Mouse (Mus musculus) heart, embryonic 11.5 days (tissue): ENCODE measurements around the gene Osbpl11. TPM values are rescaled to one million over a fixed set of nuclear protein-coding genes. Genes with fewer than 3 reads are reported as not detected.
"Not testable (repeated sequence)": the region's sequence is repeated elsewhere in the genome, so short reads cannot be mapped to it uniquely, and the experiment has no call there.

Experiments used
- ATAC-seq: fragments of 200-750 bp; cut with Nextera tagmentation; replicated peaks from 2 replicates; pipeline ENCODE4 v1.8.0; 2017; ENCODE audit warnings: moderate library complexity; ENCODE audit not compliant: insufficient number of reproducible peaks, low FRiP score, low TSS enrichment
- H3K27ac ChIP-seq: fragments of 300-500 bp; sonication (generic); 2 replicates; pipeline ENCODE4 v1.5.1; 2014; ENCODE audit warnings: mild to moderate bottlenecking, low read depth, low read length
- H3K27me3 ChIP-seq: fragments of 300-500 bp; sonication (generic); 2 replicates; pipeline ENCODE4 v1.6.1; 2014; ENCODE audit warnings: mild to moderate bottlenecking, low read length, mixed read lengths; ENCODE audit not compliant: control insufficient read depth, insufficient read depth
- H3K36me3 ChIP-seq: fragments of 300-500 bp; sonication (generic); 2 replicates; pipeline ENCODE4 v1.6.1; 2014; ENCODE audit warnings: mild to moderate bottlenecking, low read length, moderate library complexity, mixed read lengths; ENCODE audit not compliant: control insufficient read depth, insufficient read depth
- H3K4me1 ChIP-seq: fragments of 300-500 bp; sonication (generic); 2 replicates; pipeline ENCODE4 v1.6.1; 2014; ENCODE audit warnings: low read length; ENCODE audit not compliant: control insufficient read depth, insufficient read depth
- H3K4me2 ChIP-seq: fragments of 300-500 bp; sonication (generic); 2 replicates; pipeline ENCODE4 v1.6.1; 2014; ENCODE audit warnings: mild to moderate bottlenecking, moderate library complexity
- H3K4me3 ChIP-seq: fragments of 300-500 bp; sonication (generic); 2 replicates; pipeline ENCODE4 v1.5.1; 2014; ENCODE audit warnings: low read depth, low read length
- H3K9ac ChIP-seq: fragments of 300-500 bp; sonication (generic); 2 replicates; pipeline ENCODE4 v1.6.1; 2014; ENCODE audit warnings: mild to moderate bottlenecking, low read depth, low read length, moderate library complexity
- H3K9me3 ChIP-seq: fragments of 300-500 bp; sonication (generic); replicated peaks from 2 replicates; pipeline ENCODE4 v1.6.1; 2016; ENCODE audit warnings: low read length; ENCODE audit not compliant: control insufficient read depth
- WGBS: fragments of 180-500 bp; shearing (Covaris S2); extraction: QIAGEN DNeasy Blood & Tissue Kit; methylation state at CpG from one replicate; pipeline ENCODE4 v1.1.7; 2014; ENCODE audit not compliant: insufficient replicate concordance; 5-methylcytosine and 5-hydroxymethylcytosine counted together
- polyA plus RNA-seq: library from polyadenylated mRNA; unstranded; fragments of >200 nt; fragmentation: Nextera tagmentation; extraction: Ambion mirVana; gene quantifications from 2 replicates; pipeline ENCODE4 v1.2.1, GENCODE M21; 2014

Gene Osbpl11
- polyA plus RNA-seq, 1 experiment from 2014 or later: 15.1 TPM

- H3K9me3 ChIP-seq: no peaks in the 10 kb centered on the region
- no peaks in the 10 kb centered on the region for H3K27me3 ChIP-seq
- no peaks in the 10 kb centered on the region for H3K36me3 ChIP-seq
- H3K4me1 ChIP-seq: no peaks in the 10 kb centered on the region
- H3K4me3 ChIP-seq: no peak overlapping the region
- ATAC-seq: no peak
- H3K27ac ChIP-seq: no peak overlapping the region
- WGBS: 65% methylated on average over 9 of the region's 9 CpGs
- no peak overlapping the region for H3K9ac ChIP-seq
- no peak overlapping the region for H3K4me2 ChIP-seq
These were observed 13.9 kb upstream of the Osbpl11 start for GRCm38 (mm10) chr16:33170716-33171587.

- no peaks in the 10 kb centered on the region for H3K27me3 ChIP-seq
- no peak overlapping the region for H3K4me3 ChIP-seq
- no peak overlapping the region for H3K27ac ChIP-seq
- ATAC-seq: no peak
- WGBS: 75% methylated on average over 6 of the region's 6 CpGs
- no peaks in the 10 kb centered on the region for H3K9me3 ChIP-seq
- no peaks in the 10 kb centered on the region for H3K4me1 ChIP-seq
- no peak overlapping the region for H3K9ac ChIP-seq
- H3K36me3 ChIP-seq: no peaks in the 10 kb centered on the region
- no peak overlapping the region for H3K4me2 ChIP-seq
These were observed 13.1 kb upstream of the Osbpl11 start for GRCm38 (mm10) chr16:33171800-33172199.

- Histone ChIP-seq H3K27ac (no peak overlapping the region), H3K4me3 (no peak overlapping the region), H3K27me3 (no peaks in the 10 kb centered on the region), H3K4me2 (no peak overlapping the region), H3K9me3 (no peaks in the 10 kb centered on the region), H3K36me3 (no peaks in the 10 kb centered on the region), H3K4me1 (peaks cover under 1% of the 10 kb centered on the region; the same call in 1 of the 2 replicates), H3K9ac (no peak overlapping the region)
- 72% methylated on average over 5 of the region's 5 CpGs for WGBS
- no peak for ATAC-seq
These were observed 11.7 kb upstream of the Osbpl11 start for GRCm38 (mm10) chr16:33173151-33173550.

GRCm38 (mm10) chr16:33174695-33175094 lies 10.2 kb upstream of the Osbpl11 start:
- H3K27me3 ChIP-seq: no peaks in the 10 kb centered on the region
- no peaks in the 10 kb centered on the region for H3K9me3 ChIP-seq
- H3K4me2 ChIP-seq: no peak overlapping the region
- H3K9ac ChIP-seq: no peak overlapping the region
- H3K4me3 ChIP-seq: no peak overlapping the region
- H3K36me3 ChIP-seq: no peaks in the 10 kb centered on the region
- no peak overlapping the region for H3K27ac ChIP-seq
- no peak for ATAC-seq
- peaks cover 2% of the 10 kb centered on the region; the same call in 1 of the 2 replicates for H3K4me1 ChIP-seq

GRCm38 (mm10) chr16:33176831-33177230 lies 8.0 kb upstream of the Osbpl11 start:
- H3K27me3 ChIP-seq, H3K36me3 ChIP-seq, H3K9me3 ChIP-seq, H3K4me1 ChIP-seq, ATAC-seq, H3K27ac ChIP-seq, H3K4me3 ChIP-seq, H3K4me2 ChIP-seq, H3K9ac ChIP-seq: not testable (repeated sequence)
- WGBS: 78% methylated on average over 5 of the region's 5 CpGs

GRCm38 (mm10) chr16:33177722-33178121 lies 7.1 kb upstream of the Osbpl11 start:
- no peak for ATAC-seq
- Histone ChIP-seq H3K4me1 (peaks cover 2% of the 10 kb centered on the region; the same call in 1 of the 2 replicates), H3K27ac (no peak overlapping the region), H3K9me3 (no peaks in the 10 kb centered on the region), H3K4me3 (no peak overlapping the region), H3K27me3 (no peaks in the 10 kb centered on the region), H3K36me3 (no peaks in the 10 kb centered on the region), H3K4me2 (no peak overlapping the region), H3K9ac (no peak overlapping the region)
- WGBS: 84% methylated on average over 4 of the region's 4 CpGs

GRCm38 (mm10) chr16:33178278-33179074 lies 6.4 kb upstream of the Osbpl11 start:
- Histone ChIP-seq H3K36me3 (no peaks in the 10 kb centered on the region), H3K27ac (no peak overlapping the region), H3K4me3 (no peak overlapping the region), H3K9me3 (no peaks in the 10 kb centered on the region), H3K4me1 (peaks cover 2% of the 10 kb centered on the region; the same call in 1 of the 2 replicates), H3K4me2 (no peak overlapping the region), H3K9ac (no peak overlapping the region), H3K27me3 (no peaks in the 10 kb centered on the region)
- ATAC-seq: no peak
- 59% methylated on average over 17 of the region's 17 CpGs for WGBS

- 91% methylated on average over 9 of the region's 10 CpGs for WGBS
- H3K4me1 ChIP-seq, H3K27me3 ChIP-seq, ATAC-seq, H3K27ac ChIP-seq, H3K36me3 ChIP-seq, H3K4me2 ChIP-seq, H3K4me3 ChIP-seq, H3K9me3 ChIP-seq, H3K9ac ChIP-seq: not testable (repeated sequence)
These were observed 5.6 kb upstream of the Osbpl11 start for GRCm38 (mm10) chr16:33179222-33179621.
